ENCODE assay signal across 34 mouse cellular contexts in the genomic region with DNA sequence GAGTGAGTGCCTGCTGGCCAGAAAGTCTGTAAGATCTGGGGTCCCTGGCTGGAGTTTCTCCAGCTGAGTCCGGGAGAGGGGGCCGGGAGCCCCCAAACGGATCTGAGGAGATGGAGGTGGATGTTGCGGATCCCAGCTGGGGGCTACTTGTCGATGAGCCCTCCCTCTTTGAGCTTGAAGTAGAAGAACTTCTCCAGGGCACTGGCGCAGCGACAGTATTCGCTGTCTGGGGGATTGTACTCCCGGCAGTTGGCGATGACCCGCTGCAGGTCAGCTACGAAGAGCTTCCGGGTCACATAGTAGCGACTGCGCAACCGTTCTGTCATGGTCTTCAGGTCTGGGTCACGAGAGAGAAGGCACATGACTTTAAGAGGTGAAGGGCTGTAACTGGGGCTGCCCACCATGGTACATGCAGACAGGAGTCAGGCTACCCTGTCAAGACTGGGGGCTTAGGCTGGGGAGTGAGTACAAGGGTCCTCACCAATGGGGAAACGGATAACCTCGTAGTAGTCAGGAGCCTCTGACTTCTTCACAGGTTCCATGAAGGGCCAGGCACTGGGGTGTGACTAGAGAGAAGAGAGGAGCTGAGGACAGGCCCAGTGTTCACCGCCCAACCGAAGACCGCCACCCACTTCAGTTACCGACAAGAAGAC. TPM values are rescaled to one million over a fixed set of nuclear protein-coding genes. Genes with fewer than 3 reads are reported as not detected.
"Had no signal": no experiment of that assay in that cellular context is flagged by ENCODE, and none has a peak within 500 bp of the region (broad histone marks: within the 10 kb centered on the region; RNA-seq: fewer than 3 reads in every experiment).

No protein-coding gene starts in this region.

- DNase-seq: gastrocnemius, postnatal 10 days; gastrocnemius, postnatal 25 days; heart, postnatal 10 days; heart, postnatal 4 days; kidney, adult 18-20 months; kidney, adult 8-10 months; kidney, postnatal 10 days; kidney, postnatal 4 days; liver had no signal

- H3K27me3 ChIP-seq: intestine, embryonic 15.5 days had no signal

- H3K4me3 ChIP-seq: heart, embryonic 10.5 days; heart, embryonic 12.5 days; hindbrain, embryonic 10.5 days; hindbrain, embryonic 12.5 days; intestine, embryonic 15.5 days; layer of hippocampus, adult 2 months; left cerebral cortex, adult 2 months; limb, embryonic 10.5 days; limb, embryonic 12.5 days had no signal

- ATAC-seq: hindbrain, embryonic 16.5 days; intestine, embryonic 15.5 days; intestine, postnatal 0 days had no signal

- H3K4me2 ChIP-seq: heart, embryonic 12.5 days; hindbrain, embryonic 12.5 days; hindbrain, embryonic 14.5 days; intestine, embryonic 15.5 days; limb, embryonic 12.5 days; liver, embryonic 11.5 days had no signal

- H3K9me3 ChIP-seq: heart, embryonic 10.5 days; heart, embryonic 12.5 days; hindbrain, embryonic 10.5 days; hindbrain, embryonic 12.5 days; intestine, embryonic 15.5 days; limb, embryonic 10.5 days; limb, embryonic 12.5 days had no signal

- H3K27ac ChIP-seq: heart, embryonic 10.5 days; hindbrain, embryonic 10.5 days; hindbrain, embryonic 12.5 days; hindbrain, embryonic 14.5 days; intestine, embryonic 15.5 days; layer of hippocampus, adult 2 months; left cerebral cortex, adult 2 months; limb, embryonic 10.5 days; limb, embryonic 12.5 days had no signal

- H3K9ac ChIP-seq: heart, embryonic 12.5 days; hindbrain, embryonic 12.5 days; hindbrain, embryonic 14.5 days; intestine, embryonic 15.5 days; limb, embryonic 12.5 days had no signal

RNA-seq across cellular contexts. Expression of a gene that starts 8.4 kb away (rescaled TPM):
- total RNA-seq: gastrocnemius, postnatal 10 days; gastrocnemius, postnatal 25 days; gastrocnemius, postnatal 4 days; granulocyte monocyte progenitor cell, adult 5-6 weeks; heart, postnatal 10 days; heart, postnatal 25 days; heart, postnatal 4 days; layer of hippocampus, adult 2 months; layer of hippocampus, postnatal 10 days; layer of hippocampus, postnatal 25 days; left cerebral cortex, adult 2 months; left cerebral cortex, postnatal 14 days; left cerebral cortex, postnatal 36 days had no signal
- polyA plus RNA-seq: frontal cortex, adult 2 months; heart, embryonic 12.5 days; heart, embryonic 14.5 days; hindbrain, embryonic 14.5 days; kidney, embryonic 16.5 days; limb, embryonic 12.5 days; limb, embryonic 14.5 days had no signal

RNA-seq across cellular contexts. Expression of a gene that starts 13.0 kb away (rescaled TPM):
- total RNA-seq: granulocyte monocyte progenitor cell, adult 5-6 weeks had no signal
- polyA plus RNA-seq: inflammation-experienced regulatory T-cells, adult 6 months; liver, embryonic 11.5 days had no signal
